Mouse (Mus musculus) forebrain, embryonic 15.5 days (tissue): ENCODE data around the gene Ugdh. TPM values are rescaled to one million over a fixed set of nuclear protein-coding genes. Genes with fewer than 3 reads are reported as not detected.

Source experiments
- ATAC-seq: fragments of 200-750 bp; cut with Nextera tagmentation; replicated peaks from 2 replicates; pipeline ENCODE4 v1.8.0; 2017; ENCODE audit warnings: mild to moderate bottlenecking, moderate TSS enrichment, moderate library complexity
- H3K27ac ChIP-seq: fragments of 300-500 bp; sonication (generic); replicated peaks from 2 replicates; pipeline ENCODE4 v1.5.1; 2015; ENCODE audit warnings: mild to moderate bottlenecking, inconsistent platforms
- H3K27me3 ChIP-seq: fragments of 300-500 bp; sonication (generic); 2 replicates; pipeline ENCODE4 v1.6.1; 2015; ENCODE audit warnings: inconsistent platforms
- H3K36me3 ChIP-seq: fragments of 300-500 bp; sonication (generic); 2 replicates; pipeline ENCODE4 v1.6.1; 2015; ENCODE audit warnings: mild to moderate bottlenecking, inconsistent platforms
- H3K4me1 ChIP-seq: fragments of 300-500 bp; sonication (generic); 2 replicates; pipeline ENCODE4 v1.6.1; 2015; ENCODE audit warnings: inconsistent platforms
- H3K4me2 ChIP-seq: fragments of 300-500 bp; sonication (generic); replicated peaks from 2 replicates; pipeline ENCODE4 v1.6.1; 2015; ENCODE audit warnings: mild to moderate bottlenecking, inconsistent platforms
- H3K4me3 ChIP-seq: fragments of 300-500 bp; sonication (generic); 2 replicates; pipeline ENCODE4 v1.5.1; 2015; ENCODE audit warnings: mild to moderate bottlenecking, inconsistent platforms
- H3K9ac ChIP-seq: fragments of 300-500 bp; sonication (generic); replicated peaks from 2 replicates; pipeline ENCODE4 v1.6.1; 2015; ENCODE audit warnings: mild to moderate bottlenecking, inconsistent platforms
- H3K9me3 ChIP-seq: fragments of 300-500 bp; sonication (generic); 2 replicates; pipeline ENCODE4 v1.6.1; 2016; ENCODE audit warnings: inconsistent platforms
- WGBS: fragments of 180-500 bp; shearing (Covaris S2); methylation state at CpG from one replicate; pipeline ENCODE4 v1.1.7; 2015; ENCODE audit warnings: mixed read lengths; 5-methylcytosine and 5-hydroxymethylcytosine counted together
- polyA plus RNA-seq: library from polyadenylated mRNA; unstranded; fragments of >200 nt; fragmentation: Nextera tagmentation; extraction: Ambion mirVana; gene quantifications from 2 replicates; pipeline ENCODE4 v1.2.1, GENCODE M21; 2015

Ugdh gene
- polyA plus RNA-seq, 1 experiment from 2014 or later: 60.4 TPM

GRCm38 (mm10) chr5:65457086-65457827 is 21.5 kb upstream of the Ugdh start:
- Histone ChIP-seq H3K27me3 (no peaks in the 10 kb centered on the region), H3K36me3 (peaks cover 6% of the 10 kb centered on the region; the same call in 1 of the 2 replicates), H3K9me3 (no peaks in the 10 kb centered on the region), H3K4me1 (no peaks in the 10 kb centered on the region), H3K4me2 (no peak overlapping the region), H3K4me3 (no peak overlapping the region), H3K27ac (no peak overlapping the region; the same call in 1 of the 2 replicates), H3K9ac (no peak overlapping the region)
- WGBS: 65% methylated on average over 7 of the region's 7 CpGs
- no peak for ATAC-seq

- no peak for ATAC-seq
- no peaks in the 10 kb centered on the region for H3K9me3 ChIP-seq
- H3K4me2 ChIP-seq: no peak overlapping the region
- H3K9ac ChIP-seq: no peak overlapping the region
- H3K4me1 ChIP-seq: no peaks in the 10 kb centered on the region
- 85% methylated on average over 5 of the region's 5 CpGs for WGBS
- no peak overlapping the region for H3K4me3 ChIP-seq
- H3K27ac ChIP-seq: no peak overlapping the region
- H3K27me3 ChIP-seq: no peaks in the 10 kb centered on the region
- peaks cover 2% of the 10 kb centered on the region; the same call in 1 of the 2 replicates for H3K36me3 ChIP-seq
Observed at GRCm38 (mm10) chr5:65454771-65455170, 19.0 kb upstream of the Ugdh start.

GRCm38 (mm10) chr5:65448941-65449340 is 13.2 kb upstream of the Ugdh start:
- no peak overlapping the region for H3K4me3 ChIP-seq
- H3K4me2 ChIP-seq: no peak overlapping the region
- H3K9ac ChIP-seq: no peak overlapping the region
- no peaks in the 10 kb centered on the region for H3K9me3 ChIP-seq
- H3K27me3 ChIP-seq: no peaks in the 10 kb centered on the region
- no peaks in the 10 kb centered on the region for H3K4me1 ChIP-seq
- no peak overlapping the region for H3K27ac ChIP-seq
- WGBS: 82% methylated on average over 4 of the region's 4 CpGs
- H3K36me3 ChIP-seq: peaks cover 10% of the 10 kb centered on the region; the same call in 1 of the 2 replicates
- ATAC-seq: no peak

GRCm38 (mm10) chr5:65447826-65448225 is 12.1 kb upstream of the Ugdh start:
- H3K4me1 ChIP-seq: no peaks in the 10 kb centered on the region
- H3K4me2 ChIP-seq: no peak overlapping the region
- no peaks in the 10 kb centered on the region for H3K9me3 ChIP-seq
- H3K27ac ChIP-seq: no peak overlapping the region
- 66% methylated on average over 2 of the region's 2 CpGs for WGBS
- no peak overlapping the region for H3K4me3 ChIP-seq
- no peak for ATAC-seq
- H3K36me3 ChIP-seq: peaks cover 10% of the 10 kb centered on the region; the same call in 1 of the 2 replicates
- no peak overlapping the region for H3K9ac ChIP-seq
- no peaks in the 10 kb centered on the region for H3K27me3 ChIP-seq

GRCm38 (mm10) chr5:65446756-65447155 is 11.0 kb upstream of the Ugdh start:
- Histone ChIP-seq H3K27ac (no peak overlapping the region), H3K4me2 (no peak overlapping the region), H3K4me3 (no peak overlapping the region), H3K9me3 (no peaks in the 10 kb centered on the region), H3K36me3 (peaks cover 10% of the 10 kb centered on the region; the same call in 1 of the 2 replicates), H3K9ac (no peak overlapping the region), H3K4me1 (no peaks in the 10 kb centered on the region), H3K27me3 (no peaks in the 10 kb centered on the region)
- WGBS: 77% methylated on average over 2 of the region's 2 CpGs
- no peak for ATAC-seq

- 72% methylated on average over 3 of the region's 6 CpGs for WGBS
- Histone ChIP-seq H3K4me3 (no peak overlapping the region), H3K4me1 (no peaks in the 10 kb centered on the region), H3K9me3 (no peaks in the 10 kb centered on the region), H3K27ac (no peak overlapping the region), H3K4me2 (no peak overlapping the region), H3K9ac (no peak overlapping the region), H3K27me3 (no peaks in the 10 kb centered on the region), H3K36me3 (peaks cover 10% of the 10 kb centered on the region; the same call in 1 of the 2 replicates)
- ATAC-seq: no peak
Observed at GRCm38 (mm10) chr5:65444981-65445380, 9.2 kb upstream of the Ugdh start.

GRCm38 (mm10) chr5:65438041-65438440 is 2.3 kb upstream of the Ugdh start:
- H3K9ac ChIP-seq: no peak overlapping the region
- H3K4me2 ChIP-seq: no peak overlapping the region
- H3K27ac ChIP-seq: no peak overlapping the region
- no peak overlapping the region for H3K4me3 ChIP-seq
- H3K9me3 ChIP-seq: no peaks in the 10 kb centered on the region
- no peaks in the 10 kb centered on the region for H3K27me3 ChIP-seq
- H3K4me1 ChIP-seq: peaks cover 14% of the 10 kb centered on the region
- H3K36me3 ChIP-seq: no peaks in the 10 kb centered on the region
- no peak for ATAC-seq

GRCm38 (mm10) chr5:65435363-65435805 is 365 bp downstream of the Ugdh start:
- peak overlapping the region; percentile 79 for H3K27ac ChIP-seq
- H3K9me3 ChIP-seq: no peaks in the 10 kb centered on the region
- peaks cover 14% of the 10 kb centered on the region for H3K4me1 ChIP-seq
- H3K4me3 ChIP-seq: peak overlapping the region; percentile 84
- peak overlapping the region; percentile 87 for H3K9ac ChIP-seq
- no peaks in the 10 kb centered on the region for H3K36me3 ChIP-seq
- WGBS: under 1% methylated on average over 46 of the region's 47 CpGs
- H3K27me3 ChIP-seq: no peaks in the 10 kb centered on the region
- ATAC-seq: no peak
- H3K4me2 ChIP-seq: peak overlapping the region; percentile 86

GRCm38 (mm10) chr5:65434471-65435362 is 1.0 kb downstream of the Ugdh start:
- H3K27me3 ChIP-seq: no peaks in the 10 kb centered on the region
- no peaks in the 10 kb centered on the region for H3K36me3 ChIP-seq
- H3K4me3 ChIP-seq: peak overlapping the region; percentile 84
- no peaks in the 10 kb centered on the region for H3K9me3 ChIP-seq
- 2% methylated on average over 15 of the region's 15 CpGs for WGBS
- ATAC-seq: peak; percentile 14; the same call in 1 of the 2 replicates
- H3K4me2 ChIP-seq: peak overlapping the region; percentile 86
- H3K9ac ChIP-seq: peak overlapping the region; percentile 87
- peak overlapping the region; percentile 79 for H3K27ac ChIP-seq
- H3K4me1 ChIP-seq: peaks cover 14% of the 10 kb centered on the region

- peaks cover 12% of the 10 kb centered on the region for H3K4me1 ChIP-seq
- H3K27ac ChIP-seq: no peak overlapping the region
- peaks cover 27% of the 10 kb centered on the region for H3K36me3 ChIP-seq
- no peak overlapping the region for H3K9ac ChIP-seq
- no peak overlapping the region for H3K4me2 ChIP-seq
- no peak for ATAC-seq
- H3K27me3 ChIP-seq: no peaks in the 10 kb centered on the region
- no peak overlapping the region for H3K4me3 ChIP-seq
- H3K9me3 ChIP-seq: no peaks in the 10 kb centered on the region
- WGBS: 89% methylated on average over 5 of the region's 5 CpGs
Observed at GRCm38 (mm10) chr5:65429441-65429840, 6.3 kb downstream of the Ugdh start.

GRCm38 (mm10) chr5:65428321-65428720 is 7.4 kb downstream of the Ugdh start:
- Histone ChIP-seq H3K36me3 (peaks cover 38% of the 10 kb centered on the region), H3K27me3 (no peaks in the 10 kb centered on the region), H3K27ac (no peak overlapping the region), H3K4me2 (no peak overlapping the region), H3K9me3 (no peaks in the 10 kb centered on the region), H3K4me3 (no peak overlapping the region), H3K4me1 (peaks cover 3% of the 10 kb centered on the region; the same call in 1 of the 2 replicates), H3K9ac (no peak overlapping the region)
- ATAC-seq: no peak
- WGBS: 25% methylated on average over 4 of the region's 4 CpGs

- Histone ChIP-seq H3K27ac (no peak overlapping the region), H3K4me3 (no peak overlapping the region), H3K4me1 (no peaks in the 10 kb centered on the region), H3K4me2 (no peak overlapping the region), H3K9ac (no peak overlapping the region), H3K9me3 (no peaks in the 10 kb centered on the region), H3K36me3 (peaks cover 66% of the 10 kb centered on the region), H3K27me3 (no peaks in the 10 kb centered on the region)
- WGBS: 88% methylated on average over 5 of the region's 5 CpGs
- no peak for ATAC-seq
Observed at GRCm38 (mm10) chr5:65425251-65425650, 10.5 kb downstream of the Ugdh start.
